Mouse (Mus musculus) adrenal gland, adult (tissue): ENCODE results near the gene Atp1a4.

ENCODE experiments used
- DNase-seq, 2 experiments: peaks; one replicate each; pipeline ENCODE4 v3.0.0; 2022 to 2023; ENCODE audit warnings: low spot score in 1 of 2; ENCODE audit not compliant: inconsistent age in 2 of 2

Gene Atp1a4

DNA sequence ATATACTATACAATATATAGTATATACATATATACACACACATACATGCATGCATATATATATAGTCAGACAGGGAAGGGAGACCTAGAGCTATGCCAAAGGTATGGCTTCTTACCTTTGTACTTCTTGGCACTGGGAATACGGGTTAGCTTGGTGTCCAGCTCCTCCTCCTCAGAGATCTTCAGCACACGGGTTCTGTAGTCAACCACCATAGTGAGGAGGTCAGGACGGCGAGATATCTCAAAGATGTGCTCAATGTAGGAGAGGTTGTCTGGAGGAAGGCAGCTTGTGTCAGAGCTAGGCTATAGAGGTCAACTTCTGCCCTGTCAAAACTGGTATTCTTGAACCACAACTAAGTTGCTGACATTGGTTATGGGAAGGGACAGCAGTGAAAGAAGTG is 59.2 kb downstream of the Atp1a4 start:
- DNase-seq, result no peak

DNA sequence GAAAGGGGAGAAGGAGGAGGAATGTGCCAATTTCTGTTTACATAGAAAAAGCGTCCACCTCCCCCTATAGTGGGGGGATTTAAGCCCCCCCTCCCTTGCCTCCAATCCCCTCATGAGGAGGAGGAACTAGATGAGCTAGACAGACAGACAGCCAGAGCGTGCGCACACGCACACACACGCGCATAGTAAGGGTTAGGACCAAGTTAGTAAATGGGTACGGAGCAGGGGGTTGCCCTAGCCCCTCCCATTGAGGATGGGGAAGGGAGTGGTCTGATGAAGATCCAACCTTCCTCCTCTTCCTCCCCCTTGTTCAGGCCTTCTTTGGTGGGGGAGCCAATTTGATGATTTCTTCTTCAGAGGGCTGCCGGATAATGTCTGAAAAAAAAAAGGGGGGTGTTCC is 59.9 kb downstream of the Atp1a4 start:
- no peak for DNase-seq

DNA sequence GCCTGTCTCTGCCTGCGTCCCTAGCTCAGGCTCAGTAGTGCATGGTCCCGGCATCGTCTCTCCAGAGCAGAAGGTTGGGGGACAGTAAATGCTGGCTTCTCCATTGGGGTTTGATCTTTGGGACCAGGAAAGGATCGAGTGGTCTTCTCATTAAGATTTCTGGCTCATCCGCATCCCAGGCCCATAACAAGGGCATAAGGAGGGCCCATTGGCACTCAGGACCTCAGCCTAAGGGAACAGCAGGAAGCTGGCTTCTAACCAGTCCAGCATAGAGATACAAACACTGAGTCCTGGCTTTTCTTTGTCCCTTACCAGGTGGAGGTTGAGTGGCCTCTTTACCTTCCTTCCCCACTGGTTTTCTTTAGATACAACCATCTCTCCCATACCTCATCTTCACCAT is 60.4 kb downstream of the Atp1a4 start:
- no peak for DNase-seq

DNA sequence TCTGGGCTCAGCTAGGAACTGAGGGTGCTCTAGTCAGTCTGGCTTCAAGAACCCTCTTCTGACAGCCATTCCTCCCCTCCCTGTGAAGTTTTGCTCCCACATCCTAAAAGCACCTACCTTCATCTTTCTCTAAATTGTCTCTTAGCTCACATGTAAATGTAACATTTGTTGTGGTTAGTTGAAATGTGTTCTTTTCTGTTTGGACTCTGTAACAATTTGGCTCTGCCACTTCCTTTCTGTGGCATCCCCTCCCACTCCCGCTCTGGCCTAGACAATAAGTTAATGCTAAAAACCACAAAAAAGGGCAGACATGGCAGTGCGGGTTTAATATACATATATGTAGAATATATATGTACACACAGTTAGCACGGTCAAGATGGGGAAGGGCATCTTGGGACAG is 61.1 kb downstream of the Atp1a4 start:
- DNase-seq, result no peak

DNA sequence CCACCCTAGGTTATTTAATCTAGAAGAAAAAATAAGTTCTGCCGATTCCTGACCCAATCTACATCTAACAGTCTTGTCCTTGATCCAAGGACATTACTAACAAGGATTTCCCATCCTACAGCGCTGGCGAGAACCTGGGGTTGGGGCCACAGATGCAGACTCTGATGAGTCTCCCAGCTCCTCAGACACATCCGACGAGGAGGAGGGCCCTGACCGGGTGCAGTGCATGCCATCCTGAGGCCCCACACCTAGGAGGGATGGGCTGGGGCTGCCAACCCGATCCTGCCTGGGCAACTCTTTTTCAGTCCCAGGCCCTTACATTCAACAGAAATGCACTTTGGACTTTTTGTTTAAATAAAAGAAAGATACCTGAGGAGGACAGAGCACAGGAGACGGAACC is 63.8 kb downstream of the Atp1a4 start:
- DNase-seq, result no peak

DNA sequence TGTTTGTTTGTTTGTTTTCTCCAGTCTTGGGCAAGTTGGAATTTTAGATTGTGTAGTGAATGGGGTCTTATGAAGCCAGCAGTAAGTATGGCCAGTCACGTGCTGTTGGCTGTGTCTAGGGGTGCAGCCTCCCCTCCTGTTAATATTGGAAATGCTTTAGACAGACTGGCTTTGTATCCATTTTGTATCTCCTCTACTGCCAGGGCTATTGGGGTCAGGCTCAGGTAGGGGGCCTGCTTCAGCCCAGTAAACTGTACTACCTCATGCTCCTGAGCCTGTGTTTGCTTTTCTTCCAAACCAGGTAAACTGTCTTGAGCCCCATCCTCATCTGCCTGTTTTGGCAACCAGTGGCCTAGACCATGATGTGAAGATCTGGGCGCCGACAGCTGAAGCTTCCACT is 66.0 kb downstream of the Atp1a4 start:
- no peak for DNase-seq

DNA sequence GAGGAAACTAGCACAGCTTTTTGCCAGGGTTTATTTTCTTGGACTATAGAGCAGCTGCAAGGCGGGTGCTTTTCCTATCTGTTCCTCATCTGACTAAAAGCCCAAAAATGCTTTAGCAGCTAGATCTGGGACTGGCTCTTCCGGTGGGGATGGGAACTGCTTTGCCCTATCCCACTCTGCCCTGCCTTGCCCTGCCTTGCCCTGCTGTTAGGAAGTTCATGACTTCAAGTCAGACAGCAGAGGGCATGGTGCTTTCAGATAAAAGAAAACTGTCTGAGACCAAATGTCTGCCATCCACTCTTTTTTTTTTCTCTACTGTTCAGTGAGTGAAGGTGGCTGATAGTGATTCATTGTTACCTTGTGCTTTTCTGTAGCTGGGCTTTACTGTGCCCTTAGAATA is 66.6 kb downstream of the Atp1a4 start:
- no peak for DNase-seq

DNA sequence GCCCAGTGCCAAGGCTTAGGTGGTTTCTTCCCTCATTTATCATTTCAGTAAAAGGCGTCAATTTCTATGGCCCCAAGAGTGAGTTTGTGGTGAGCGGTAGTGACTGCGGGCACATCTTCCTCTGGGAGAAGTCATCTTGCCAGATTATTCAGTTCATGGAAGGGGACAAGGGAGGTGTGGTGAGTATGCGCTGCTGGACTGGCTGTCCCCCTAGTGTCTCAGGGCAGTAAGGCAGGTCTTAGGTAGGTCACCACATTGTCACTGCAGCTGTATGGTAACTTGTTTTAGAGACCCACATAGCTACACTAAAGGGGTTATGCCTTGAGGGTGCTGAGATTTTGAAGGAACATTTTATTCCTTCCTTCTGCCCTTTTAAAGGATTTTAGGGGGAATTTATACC is 69.3 kb downstream of the Atp1a4 start:
- DNase-seq, result peak in 1 of 2 experiments; percentile 59

DNA sequence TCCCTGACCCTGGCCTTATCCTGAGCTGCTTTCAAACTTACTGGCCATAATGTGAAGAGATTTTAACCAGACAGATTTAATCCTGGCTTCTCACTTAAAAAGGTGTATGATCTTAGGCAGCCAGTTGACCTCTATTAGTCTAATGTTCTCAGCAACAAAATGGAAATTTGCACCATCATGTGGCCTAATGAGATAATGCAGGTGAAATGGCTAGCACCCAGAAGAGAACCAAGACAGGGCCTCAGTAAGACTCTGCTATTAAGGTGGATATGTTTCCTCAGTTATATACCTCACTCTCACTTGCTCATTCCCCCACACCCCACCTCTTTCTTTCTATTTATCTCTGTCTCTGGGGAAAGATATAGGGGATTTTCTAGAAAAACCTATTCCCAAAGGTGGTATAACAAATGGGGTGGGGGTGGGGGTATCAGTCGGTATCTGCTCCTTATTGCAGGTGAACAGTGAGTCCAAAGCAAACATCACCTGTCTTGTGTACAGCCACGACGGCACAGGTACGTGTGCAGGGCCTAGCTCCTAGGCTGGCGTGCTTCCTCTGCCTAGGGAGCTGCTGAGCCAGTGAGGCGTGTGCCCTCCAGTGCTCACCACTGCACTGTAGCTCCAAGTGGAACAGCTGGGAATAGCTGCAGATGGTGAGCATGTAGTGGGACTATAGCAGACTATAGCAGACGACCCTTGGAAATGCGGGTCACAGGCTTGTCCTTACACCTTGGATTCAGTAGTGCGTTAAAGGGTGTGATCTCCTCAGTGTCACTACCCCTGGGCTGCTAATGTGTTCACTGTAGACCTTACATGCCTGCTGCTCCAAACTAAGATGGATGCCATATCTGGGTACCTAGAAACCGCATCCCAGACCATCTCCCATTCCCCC is 71.6 kb downstream of the Atp1a4 start:
- DNase-seq, result no peak

DNA sequence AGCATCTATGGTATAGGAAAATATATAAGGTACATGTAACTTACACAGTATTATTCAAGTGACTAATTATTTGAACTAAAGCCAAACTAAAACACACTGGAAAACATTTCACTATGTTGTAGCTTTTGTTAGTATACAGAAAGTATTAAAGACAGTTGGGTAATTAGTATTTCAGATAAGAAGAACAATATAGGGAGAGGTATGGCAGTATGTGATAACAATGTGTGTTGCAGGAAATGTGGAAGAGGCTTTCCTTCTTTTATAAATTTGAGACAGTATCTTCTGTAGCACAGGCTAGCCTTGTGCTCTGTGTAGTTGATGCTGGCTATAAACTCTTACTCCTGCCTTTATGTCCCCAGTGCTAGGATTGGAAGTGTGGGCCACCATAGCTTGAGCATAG is 74.3 kb downstream of the Atp1a4 start:
- DNase-seq, result no peak

DNA sequence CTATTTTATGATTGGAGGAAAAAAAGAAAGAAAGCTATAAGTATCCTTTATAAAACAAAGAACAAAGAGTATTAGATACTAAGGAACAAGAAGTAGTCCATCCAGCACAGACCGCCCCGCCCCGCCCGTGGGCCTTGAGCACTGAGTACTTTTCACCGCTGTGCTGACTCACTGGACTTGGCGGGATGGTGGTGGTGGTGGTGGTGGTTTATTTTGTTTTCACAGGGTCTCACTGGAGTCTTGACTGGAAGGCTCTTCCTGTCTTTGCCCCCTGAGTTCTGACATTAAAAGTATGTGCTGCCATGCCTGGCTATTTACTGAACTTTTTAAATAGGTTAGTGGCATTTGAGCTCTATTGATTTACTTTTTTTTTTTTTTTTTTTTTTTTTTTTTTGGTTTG is 75.2 kb downstream of the Atp1a4 start:
- no peak for DNase-seq

DNA sequence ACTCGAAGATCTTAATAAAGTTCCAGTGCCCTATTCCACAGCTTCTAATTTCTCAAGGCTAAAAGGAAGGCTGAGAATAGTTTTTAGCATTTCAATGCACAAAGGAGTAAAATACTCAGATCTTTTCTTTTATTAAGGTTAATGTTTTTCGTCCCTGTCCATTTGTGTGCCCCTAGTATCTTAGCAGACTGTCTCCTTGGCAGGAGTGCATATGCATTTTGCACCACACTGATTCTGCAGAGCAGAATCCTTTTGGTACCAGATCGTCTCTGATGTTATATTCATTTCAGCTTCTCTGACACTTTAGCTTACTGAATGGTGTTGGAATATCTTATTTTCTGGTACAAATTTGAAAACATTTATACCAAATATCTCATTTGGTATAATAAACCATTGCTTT is 76.4 kb downstream of the Atp1a4 start:
- DNase-seq, result no peak

DNA sequence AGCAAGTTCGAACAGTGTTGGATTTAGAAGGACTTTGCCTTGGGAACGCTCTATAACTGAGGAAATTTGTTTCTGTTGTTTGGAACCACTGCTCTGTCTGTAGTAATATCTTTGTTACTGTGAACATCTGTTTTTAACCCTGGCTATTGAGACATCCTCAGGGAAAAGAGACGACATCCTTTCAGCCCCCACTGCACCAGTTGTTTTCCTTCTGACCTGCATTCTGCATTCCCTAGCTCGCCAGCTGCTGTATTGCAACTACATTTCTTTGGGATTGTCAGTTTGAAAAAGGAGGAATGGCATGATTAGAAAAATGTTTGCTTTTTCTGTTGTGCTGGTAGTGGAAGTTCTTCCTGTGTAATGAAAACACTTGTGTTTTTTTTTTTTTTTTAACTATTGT is 77.3 kb downstream of the Atp1a4 start:
- no peak for DNase-seq

DNA sequence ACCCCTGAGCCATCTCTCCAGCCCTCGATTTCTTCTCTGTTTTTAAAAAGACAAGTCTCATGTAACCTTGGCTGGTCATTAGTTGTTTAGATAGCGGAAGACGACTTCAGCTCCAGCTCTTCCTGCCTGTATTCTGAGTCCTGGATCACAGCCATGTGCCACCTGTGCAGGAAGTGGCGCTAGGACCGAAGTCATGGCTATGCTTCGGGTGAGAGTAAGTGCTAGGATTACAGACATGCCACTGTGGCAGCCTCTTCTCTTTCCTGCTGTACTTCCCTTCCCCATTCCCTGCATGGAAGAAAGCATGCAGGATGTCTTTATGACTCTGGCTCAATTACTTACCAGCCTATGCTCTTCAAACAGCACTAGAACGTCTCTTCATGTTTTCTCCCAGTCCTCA is 79.1 kb downstream of the Atp1a4 start:
- no peak for DNase-seq

DNA sequence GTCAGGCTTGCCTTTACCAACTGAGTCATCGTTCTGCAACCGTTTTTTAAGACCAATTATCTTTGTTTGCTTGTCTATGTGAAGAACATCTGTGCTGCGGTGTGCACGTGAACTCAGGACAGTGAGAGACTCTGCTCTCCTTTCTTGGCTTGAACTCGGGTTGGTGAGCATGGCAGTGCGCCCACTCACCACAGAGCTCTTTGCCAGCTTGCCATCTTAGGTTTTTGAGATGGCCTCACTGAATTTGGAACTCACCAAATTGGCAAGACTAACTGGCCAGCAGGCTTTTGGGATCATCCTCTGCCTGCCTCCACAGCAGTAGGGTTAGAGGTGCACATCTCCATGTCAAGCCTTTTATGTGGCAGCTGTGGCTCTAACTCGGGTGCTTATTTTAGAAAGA is 80.4 kb downstream of the Atp1a4 start:
- no peak for DNase-seq
